Mouse (Mus musculus): Measurements from ENCODE around the gene 5330417C22Rik.

DNA sequence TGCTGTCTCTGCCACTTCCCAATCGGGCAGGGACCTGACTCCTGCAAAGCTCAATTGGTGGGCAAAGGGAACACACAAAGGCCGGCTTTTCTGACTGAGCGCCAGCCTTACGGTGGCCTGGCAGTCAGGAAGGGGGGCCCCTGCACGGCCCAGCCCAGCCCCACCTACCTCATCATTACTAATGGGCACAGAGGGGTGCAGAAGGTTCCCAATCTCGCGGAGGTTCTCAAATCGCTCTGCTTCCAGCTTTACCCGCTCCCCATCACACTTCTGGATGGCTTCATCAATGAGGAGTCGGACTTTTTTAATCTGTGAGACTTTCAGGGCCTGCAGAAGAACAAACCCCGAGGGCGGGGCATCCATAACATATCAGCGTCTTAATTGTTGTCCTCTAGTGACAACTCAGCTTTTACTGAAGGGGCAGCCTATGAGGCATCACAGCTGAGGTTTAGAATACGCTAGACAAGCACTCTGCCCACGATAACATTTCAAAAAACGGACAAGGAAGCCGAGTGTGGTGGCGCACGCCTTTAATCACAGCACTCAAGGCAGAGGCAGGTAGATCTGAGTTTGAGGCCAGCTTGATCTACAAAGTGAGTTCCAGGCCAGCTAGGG is 102.3 kb downstream of the 5330417C22Rik start:
- TF ChIP-seq POLR2A (IDR thresholded peaks at IDR 0.05; ENCODE audit: low read depth, low read length) = no peak
- no peak for TF ChIP-seq CTCF (IDR thresholded peaks at IDR 0.05; ENCODE audit: borderline replicate concordance, insufficient read depth, low read length)
